Mouse (Mus musculus): ENCODE data around the gene Ceacam18.

GRCm38 (mm10) chr7:43652683-43653082 is 18.2 kb downstream of the Ceacam18 start:
- no peak for TF ChIP-seq CTCF (conservative IDR thresholded peaks at IDR 0.05 in 1 of 2, IDR thresholded peaks at IDR 0.05 in 1 of 2; ENCODE audit: low read depth in 2 of 2, low read length in 2 of 2)
- no peak for TF ChIP-seq IRF4 (IDR thresholded peaks at IDR 0.05; ENCODE audit: low read depth, low read length)
- no peak for TF ChIP-seq SIN3A (IDR thresholded peaks at IDR 0.05; ENCODE audit: low read length)
- TF ChIP-seq POLR2A (IDR thresholded peaks at IDR 0.05; ENCODE audit: low read depth, low read length) = no peak
- TF ChIP-seq ZC3H11A (IDR thresholded peaks at IDR 0.05; ENCODE audit: low read depth, low read length) = no peak
- TF ChIP-seq USF2 (conservative IDR thresholded peaks at IDR 0.05; ENCODE audit: low read depth, low read length) = no peak
- TF ChIP-seq GABPA (IDR thresholded peaks at IDR 0.05; ENCODE audit: insufficient replicate concordance, low read depth, low read length) = no peak
- no peak for TF ChIP-seq ZKSCAN1 (IDR thresholded peaks at IDR 0.05; ENCODE audit: borderline replicate concordance, low read depth, low read length)
- no peak for TF ChIP-seq ZNF384 (IDR thresholded peaks at IDR 0.05; ENCODE audit: low read depth, low read length)
- no peak for TF ChIP-seq POLR2AphosphoS2 (IDR thresholded peaks at IDR 0.05; ENCODE audit: low read depth, low read length)
- TF ChIP-seq HCFC1 (IDR thresholded peaks at IDR 0.05; ENCODE audit: low read depth, low read length) = no peak
- TF ChIP-seq ETS1 (conservative IDR thresholded peaks at IDR 0.05; ENCODE audit: low read depth, low read length) = no peak
- no peak for TF ChIP-seq MAX (IDR thresholded peaks at IDR 0.05; ENCODE audit: low read length)
- TF ChIP-seq KAT2A (IDR thresholded peaks at IDR 0.05; ENCODE audit: insufficient replicate concordance, low read length) = no peak
